Mouse (Mus musculus): ENCODE results near the gene Btnl10.

GRCm38 (mm10) chr11:58955143-58955867 is 37.6 kb downstream of the Btnl10 start:
- TF ChIP-seq POLR2A (IDR thresholded peaks at IDR 0.05; ENCODE audit: control insufficient read depth, extremely low read depth, insufficient read depth, low read length, poor library complexity) (no peak; the same call in 1 of the 2 replicates), CTCF (IDR thresholded peaks at IDR 0.05; ENCODE audit: borderline replicate concordance, control insufficient read depth, extremely low read depth, insufficient read depth, low read length, poor library complexity) (no peak)
